Mouse (Mus musculus): ENCODE measurements around the gene Ugt1a6a. TPM values are rescaled to one million over a fixed set of nuclear protein-coding genes. Genes with fewer than 3 reads are reported as not detected.

Ugt1a6a gene
- polyA plus RNA-seq, 1 experiment from 2014 or later: 35.4 TPM

DNA sequence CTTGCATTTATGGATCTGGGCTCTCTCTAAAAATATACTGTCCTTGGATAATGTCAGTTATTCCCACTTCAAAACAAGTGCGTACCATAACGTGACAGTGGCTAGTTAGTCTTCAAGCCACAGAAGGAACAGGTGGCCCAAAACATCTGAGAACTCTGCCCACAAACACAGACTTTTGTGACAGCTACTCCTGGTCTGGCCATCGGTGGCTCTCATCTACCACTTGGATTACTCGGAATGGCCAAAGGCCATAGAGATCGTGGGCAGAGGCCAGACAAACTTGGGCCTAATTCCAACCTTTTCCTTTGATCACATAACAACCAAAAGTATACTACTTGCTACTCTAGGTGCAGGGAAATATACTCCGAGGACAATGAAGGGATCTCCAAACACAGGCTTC is 133.5 kb downstream of the Ugt1a6a start:
- Histone ChIP-seq H3K27ac (ENCODE audit: low read length) (no peak overlapping the region), H3K9me3 (replicated peaks; ENCODE audit: control insufficient read depth, low read length) (no peaks in the 10 kb centered on the region), H3K4me3 (replicated peaks; ENCODE audit: low read length) (no peak overlapping the region), H3K36me3 (ENCODE audit: control insufficient read depth, insufficient read depth, low read length) (peaks cover 79% of the 10 kb centered on the region), H3K9ac (ENCODE audit: low read length) (no peak overlapping the region), H3K27me3 (ENCODE audit: control insufficient read depth, insufficient read depth, low read length) (no peaks in the 10 kb centered on the region), H3K4me2 (ENCODE audit: low read depth, low read length) (no peak overlapping the region), H3K4me1 (ENCODE audit: control insufficient read depth, insufficient read depth, low read length) (no peaks in the 10 kb centered on the region)
- WGBS: 86% methylated on average over 6 of the region's 6 CpGs
- ATAC-seq (ENCODE audit: insufficient read depth, low FRiP score): no peak

Other genes with a start within 250 kb of the Ugt1a6a start
- gene Usp40, start 126.3 kb upstream of the Ugt1a6a start, polyA plus RNA-seq (2015; fragmentation: Nextera tagmentation; extraction: Ambion mirVana): 31.8 and 31.9 TPM in 2 replicates
- gene Ugt1a10, start 79.4 kb upstream of the Ugt1a6a start, polyA plus RNA-seq (2015; fragmentation: Nextera tagmentation; extraction: Ambion mirVana): not detected in 2 replicates
- 2.2 and 2.9 TPM in 2 replicates for gene Ugt1a9, start 64.0 kb upstream of the Ugt1a6a start, polyA plus RNA-seq (2015; fragmentation: Nextera tagmentation; extraction: Ambion mirVana)
- not detected in 2 replicates for gene Ugt1a8, start 47.0 kb upstream of the Ugt1a6a start, polyA plus RNA-seq (2015; fragmentation: Nextera tagmentation; extraction: Ambion mirVana)
- 13.4 and 15.8 TPM in 2 replicates for gene Ugt1a7c, start 39.7 kb upstream of the Ugt1a6a start, polyA plus RNA-seq (2015; fragmentation: Nextera tagmentation; extraction: Ambion mirVana)
- 4.2 and 5.7 TPM in 2 replicates for gene Ugt1a6b, start 31.6 kb upstream of the Ugt1a6a start, polyA plus RNA-seq (2015; fragmentation: Nextera tagmentation; extraction: Ambion mirVana)
- 0.10 TPM in 1 of 2 replicates, not detected in the other for gene Ugt1a5, start 31.2 kb downstream of the Ugt1a6a start, polyA plus RNA-seq (2015; fragmentation: Nextera tagmentation; extraction: Ambion mirVana)
- gene Ugt1a2, start 65.8 kb downstream of the Ugt1a6a start, polyA plus RNA-seq (2015; fragmentation: Nextera tagmentation; extraction: Ambion mirVana): 0.25 and 0.43 TPM in 2 replicates
- gene Dnajb3, start 71.0 kb downstream of the Ugt1a6a start, polyA plus RNA-seq (2015; fragmentation: Nextera tagmentation; extraction: Ambion mirVana): 6.6 and 7.6 TPM in 2 replicates
- gene Ugt1a1, start 77.2 kb downstream of the Ugt1a6a start, polyA plus RNA-seq (2015; fragmentation: Nextera tagmentation; extraction: Ambion mirVana): 13.6 and 14.1 TPM in 2 replicates
- gene Mroh2a, start 92.2 kb downstream of the Ugt1a6a start, polyA plus RNA-seq (2015; fragmentation: Nextera tagmentation; extraction: Ambion mirVana): 1.6 and 1.7 TPM in 2 replicates
- 169 and 173 TPM in 2 replicates for gene Hjurp, start 142.8 kb downstream of the Ugt1a6a start, polyA plus RNA-seq (2015; fragmentation: Nextera tagmentation; extraction: Ambion mirVana)
- gene Trpm8, start 142.9 kb downstream of the Ugt1a6a start, polyA plus RNA-seq (2015; fragmentation: Nextera tagmentation; extraction: Ambion mirVana): not detected in 2 replicates

All from stomach, embryonic 16.5 days (tissue).